8 mouse cellular contexts compared by ENCODE assay signal in the genomic region with DNA sequence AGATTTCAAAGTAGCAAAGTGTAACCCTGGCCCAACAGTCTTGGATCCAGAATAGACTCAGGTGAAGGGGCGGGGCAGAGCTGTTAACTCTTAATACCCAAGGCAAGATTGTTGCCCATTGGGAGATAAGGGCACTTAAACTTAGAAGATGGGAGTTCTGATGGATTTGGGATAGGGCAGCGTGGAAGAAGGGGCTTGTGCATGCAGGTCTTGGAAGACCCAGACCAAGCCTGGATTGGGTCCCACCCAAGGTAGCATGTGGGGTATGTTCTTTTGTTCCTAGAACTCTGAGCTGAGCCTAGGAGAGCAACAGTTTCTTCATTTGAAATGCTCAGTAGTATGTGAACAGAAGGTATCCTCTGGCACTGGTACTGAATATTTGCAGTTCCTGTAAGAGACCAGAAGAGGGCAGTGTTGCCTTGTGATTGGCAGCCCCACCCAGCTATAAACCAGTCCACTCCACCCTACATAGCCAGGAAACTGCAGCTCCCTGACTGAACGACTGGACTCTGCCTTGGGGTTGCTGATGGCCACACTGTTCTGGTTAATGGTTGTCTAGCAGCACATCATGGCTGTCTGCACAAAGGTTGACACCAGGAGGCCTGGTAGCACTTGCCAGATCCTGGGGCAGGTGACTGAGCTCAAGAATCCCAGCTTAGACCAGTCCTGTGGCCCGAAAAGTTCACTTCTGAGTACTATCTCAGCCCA. TPM values are rescaled to one million over a fixed set of nuclear protein-coding genes. Genes with fewer than 3 reads are reported as not detected.
DNase-seq lines count a peak whose midpoint lies in the region; ATAC-seq and TF ChIP-seq lines count a peak whose summit lies in the region.

No protein-coding gene starts in this region.

- no peak overlapping the region for H3K4me2 ChIP-seq in heart, embryonic 12.5 days
- H3K4me2 ChIP-seq in lung, embryonic 14.5 days = no peak overlapping the region

- DNase-seq in heart, adult 11 months = peak; percentile 98
- peak; percentile 82 for DNase-seq in c-Kit-negative CD71-positive TER-119-positive erythroid progenitor cells, embryonic 14.5 days (ENCODE audit: low read depth, low spot score)
- peak; percentile 54 for DNase-seq in fibroblast of lung, adult 2 months (ENCODE audit: low read depth)
- DNase-seq in heart, postnatal 14 days = peak; percentile 62 to 73
- DNase-seq in layer of hippocampus, adult 18-20 months (ENCODE audit: low spot score in 2 of 2) = peak; percentile 52 to 83
- DNase-seq in lung, embryonic 14.5 days = peak; percentile 91
- peak; percentile 89 for DNase-seq in retina, postnatal 1 day

- TF ChIP-seq CTCF in lung, embryonic 14.5 days (IDR thresholded peaks at IDR 0.05; ENCODE audit: low read depth) = peak; percentile 91

- intact Hi-C loops in heart, postnatal 14 days (cut with DNase I) = loop anchor here (1.0 to 5.0 kb wide), 2 partner anchors 123 to 223 kb away; partner anchors contain the start of genes Cenpx and Lrrc45

- H3K9ac ChIP-seq in heart, embryonic 12.5 days = no peak overlapping the region
- H3K9ac ChIP-seq in lung, embryonic 14.5 days = no peak overlapping the region

- 59% methylated on average over 4 of the region's 4 CpGs for WGBS in heart, embryonic 12.5 days
- 59% methylated on average over 4 of the region's 4 CpGs for WGBS in lung, embryonic 14.5 days

- no peaks in the 10 kb centered on the region for H3K27me3 ChIP-seq in heart, embryonic 12.5 days (replicated peaks)
- H3K27me3 ChIP-seq in lung, embryonic 14.5 days (ENCODE audit: insufficient read depth, low read length) = no peaks in the 10 kb centered on the region

- no peaks in the 10 kb centered on the region for H3K9me3 ChIP-seq in heart, embryonic 12.5 days (replicated peaks)
- H3K9me3 ChIP-seq in lung, embryonic 14.5 days (ENCODE audit: low read depth, low read length) = no peaks in the 10 kb centered on the region

- H3K36me3 ChIP-seq in heart, embryonic 12.5 days = peaks cover 42% of the 10 kb centered on the region
- H3K36me3 ChIP-seq in lung, embryonic 14.5 days (ENCODE audit: insufficient read depth) = peaks cover 56% of the 10 kb centered on the region

- peaks cover 38% of the 10 kb centered on the region for H3K4me1 ChIP-seq in heart, embryonic 12.5 days (replicated peaks)
- peaks cover 19% of the 10 kb centered on the region for H3K4me1 ChIP-seq in lung, embryonic 14.5 days (ENCODE audit: insufficient read depth)

- no peak overlapping the region for H3K27ac ChIP-seq in heart, embryonic 12.5 days (ENCODE audit: poor library complexity, severe bottlenecking)
- H3K27ac ChIP-seq in lung, embryonic 14.5 days (ENCODE audit: low read depth) = no peak overlapping the region

- H3K4me3 ChIP-seq in heart, embryonic 12.5 days = no peak overlapping the region
- H3K4me3 ChIP-seq in lung, embryonic 14.5 days (ENCODE audit: low read depth, low read length) = no peak overlapping the region

- ATAC-seq in heart, embryonic 12.5 days (ENCODE audit: insufficient number of reproducible peaks, low FRiP score) = no peak
- ATAC-seq in lung, embryonic 14.5 days (ENCODE audit: insufficient read depth) = peak; percentile 12

RNA-seq across cellular contexts. Expression of gene Slc25a10, which starts 2.4 kb away (rescaled TPM):
- 44.2 and 46.2 TPM in 2 replicates for polyA plus RNA-seq in heart, embryonic 12.5 days (2016; fragmentation: Nextera tagmentation; extraction: Ambion mirVana)
- total RNA-seq in heart, postnatal 14 days (2021) = 10 to 100 TPM; 14.1 to 15.9 TPM
- 10 to 100 TPM; 18.9 to 19.3 TPM for total RNA-seq in layer of hippocampus, adult 18-20 months (2021)
- polyA plus RNA-seq in lung, embryonic 14.5 days (2014; fragmentation: Nextera tagmentation; extraction: Ambion mirVana) = 68.9 and 71.3 TPM in 2 replicates

RNA-seq across cellular contexts. Expression of gene Mrpl12, which starts 4.8 kb away (rescaled TPM):
- polyA plus RNA-seq in heart, embryonic 12.5 days (2016; fragmentation: Nextera tagmentation; extraction: Ambion mirVana) = 208 and 219 TPM in 2 replicates
- total RNA-seq in heart, postnatal 14 days (2021) = 100 to 1,000 TPM; 222 to 244 TPM
- total RNA-seq in layer of hippocampus, adult 18-20 months (2021) = 10 to 100 TPM; 65.1 to 67.5 TPM
- 150 and 162 TPM in 2 replicates for polyA plus RNA-seq in lung, embryonic 14.5 days (2014; fragmentation: Nextera tagmentation; extraction: Ambion mirVana)

RNA-seq across cellular contexts. Expression of gene Arl16, which starts 21.8 kb away (rescaled TPM):
- 35.9 and 41.6 TPM in 2 replicates for polyA plus RNA-seq in heart, embryonic 12.5 days (2016; fragmentation: Nextera tagmentation; extraction: Ambion mirVana)
- total RNA-seq in heart, postnatal 14 days (2021) = 10 to 100 TPM; 10.3 to 12.0 TPM
- 10 to 100 TPM; 53.0 to 53.6 TPM for total RNA-seq in layer of hippocampus, adult 18-20 months (2021)
- polyA plus RNA-seq in lung, embryonic 14.5 days (2014; fragmentation: Nextera tagmentation; extraction: Ambion mirVana) = 42.9 and 44.4 TPM in 2 replicates

RNA-seq across cellular contexts. Expression of gene Ccdc137, which starts 31.3 kb away (rescaled TPM):
- 24.1 and 24.7 TPM in 2 replicates for polyA plus RNA-seq in heart, embryonic 12.5 days (2016; fragmentation: Nextera tagmentation; extraction: Ambion mirVana)
- total RNA-seq in heart, postnatal 14 days (2021) = 1 to 10 TPM; 5.9 to 9.4 TPM
- 10 to 100 TPM; 24.6 to 32.9 TPM for total RNA-seq in layer of hippocampus, adult 18-20 months (2021)
- polyA plus RNA-seq in lung, embryonic 14.5 days (2014; fragmentation: Nextera tagmentation; extraction: Ambion mirVana) = 32.2 and 34.6 TPM in 2 replicates

RNA-seq across cellular contexts. Expression of gene Oxld1, which starts 31.3 kb away (rescaled TPM):
- polyA plus RNA-seq in heart, embryonic 12.5 days (2016; fragmentation: Nextera tagmentation; extraction: Ambion mirVana) = 14.9 and 15.2 TPM in 2 replicates
- 10 to 100 TPM; 41.6 to 45.6 TPM for total RNA-seq in heart, postnatal 14 days (2021)
- total RNA-seq in layer of hippocampus, adult 18-20 months (2021) = 10 to 100 TPM; 13.1 to 13.5 TPM
- 10.9 and 11.2 TPM in 2 replicates for polyA plus RNA-seq in lung, embryonic 14.5 days (2014; fragmentation: Nextera tagmentation; extraction: Ambion mirVana)

Comparison
In these comparisons a context has a peak if more than half of its experiments do, and no peak if none do; other contexts are left out.
1. RNA of gene Arl16, which starts 21.8 kb away (total RNA-seq): 53.0 to 53.6 TPM in layer of hippocampus, adult 18-20 months; 10.3 to 12.0 TPM in heart, postnatal 14 days; every median in the first group is over 4 times any median in the second.
2. Peak in every context shown above with its lines, with median percentiles within 50 percentile points of each other: DNase-seq.